Mouse (Mus musculus) heart, adult 2 months (tissue): ENCODE data around the gene Tcl1.
"Not testable (repeated sequence)": the region's sequence is repeated elsewhere in the genome, so short reads cannot be mapped to it uniquely, and the experiment has no call there.

ENCODE experiments used
- CTCF ChIP-seq: fragments of 200-600 bp; IDR thresholded peaks from 2 replicates; pipeline ENCODE4 v1.8.1; 2022; ENCODE audit warnings: antibody characterized with exemption, mild to moderate bottlenecking, moderate library complexity
- EP300 ChIP-seq: fragments of 200-500 bp; IDR thresholded peaks from 2 replicates; pipeline ENCODE4 v1.6.1; 2011; ENCODE audit warnings: low read depth, low read length, control low read depth; ENCODE audit not compliant: insufficient read depth
- POLR2A ChIP-seq: fragments of 200-500 bp; IDR thresholded peaks from 2 replicates; pipeline ENCODE4 v1.6.1; 2011; ENCODE audit warnings: mild to moderate bottlenecking, low read depth, low read length, control low read depth; ENCODE audit not compliant: insufficient read depth

- TF ChIP-seq POLR2A, CTCF, EP300: not testable (repeated sequence)
Observed at GRCm38 (mm10) chr12:105199684-105200497, 22.7 kb downstream of the Tcl1 start.
